Mouse (Mus musculus) heart, embryonic 10.5 days (tissue): ENCODE data around the gene Tapbp. TPM values are rescaled to one million over a fixed set of nuclear protein-coding genes. Genes with fewer than 3 reads are reported as not detected.

ENCODE experiments used
- DNase-seq: peaks from one replicate; pipeline ENCODE4 v3.0.0-alpha.2; 2017; ENCODE audit warnings: low spot score
- H3K27ac ChIP-seq: fragments of 300-500 bp; sonication (generic); 2 replicates; pipeline ENCODE4 v1.5.1; 2016; ENCODE audit warnings: mild to moderate bottlenecking
- H3K27me3 ChIP-seq: fragments of 300-500 bp; sonication (generic); 2 replicates; pipeline ENCODE4 v1.6.1; 2016; ENCODE audit warnings: mild to moderate bottlenecking; ENCODE audit not compliant: poor library complexity, insufficient read depth, severe bottlenecking
- H3K36me3 ChIP-seq: fragments of 300-500 bp; sonication (generic); 2 replicates; pipeline ENCODE4 v1.6.1; 2016; ENCODE audit warnings: mild to moderate bottlenecking, moderate library complexity
- H3K4me1 ChIP-seq: fragments of 300-500 bp; sonication (generic); 2 replicates; pipeline ENCODE4 v1.6.1; 2016; ENCODE audit warnings: mild to moderate bottlenecking
- H3K4me3 ChIP-seq: fragments of 300-500 bp; sonication (generic); 2 replicates; pipeline ENCODE4 v1.5.1; 2016; ENCODE audit warnings: mild to moderate bottlenecking, moderate library complexity
- H3K9me3 ChIP-seq: fragments of 300-500 bp; sonication (generic); 2 replicates; pipeline ENCODE4 v1.6.1; 2016; ENCODE audit warnings: mild to moderate bottlenecking, moderate library complexity
- WGBS: fragments of 180-500 bp; shearing (Covaris S2); methylation state at CpG from one replicate; pipeline ENCODE4 v1.1.7; 2016; 5-methylcytosine and 5-hydroxymethylcytosine counted together
- polyA plus RNA-seq: library from polyadenylated mRNA; unstranded; fragments of >200 nt; fragmentation: Nextera tagmentation; extraction: Ambion mirVana; gene quantifications from 2 replicates; pipeline ENCODE4 v1.2.1, GENCODE M21; 2016

Gene Tapbp
- polyA plus RNA-seq, 1 experiment from 2014 or later = 13.9 TPM

DNA sequence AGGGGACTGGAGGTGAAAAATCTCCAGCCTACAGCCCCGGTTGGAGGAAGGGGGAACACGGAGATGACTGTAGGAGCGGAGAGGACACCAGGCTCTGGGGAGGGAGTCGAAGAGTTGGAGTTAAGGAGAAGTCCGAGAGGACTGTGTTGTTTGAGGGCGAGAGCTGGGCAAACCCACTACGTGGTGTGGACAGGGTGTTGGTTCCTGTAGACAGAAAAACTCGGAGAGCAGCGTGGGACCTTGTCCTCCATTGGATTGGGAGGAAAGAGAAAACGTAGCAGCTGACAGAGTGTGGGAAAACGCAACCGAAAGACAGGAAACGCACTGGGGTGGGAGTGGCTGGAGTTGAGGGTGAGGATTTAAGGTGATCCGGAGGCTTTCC is 5.8 kb upstream of the Tapbp start:
- WGBS = under 1% methylated on average over 14 of the region's 14 CpGs
- peak overlapping the region; percentile 90 for H3K4me3 ChIP-seq
- H3K9me3 ChIP-seq = no peaks in the 10 kb centered on the region
- peaks cover 44% of the 10 kb centered on the region for H3K36me3 ChIP-seq
- H3K4me1 ChIP-seq = peaks cover 33% of the 10 kb centered on the region
- H3K27ac ChIP-seq = peak overlapping the region; percentile 91
- H3K27me3 ChIP-seq = no peaks in the 10 kb centered on the region
- DNase-seq = no peak

- H3K36me3 ChIP-seq = peaks cover 49% of the 10 kb centered on the region
- H3K27me3 ChIP-seq = no peaks in the 10 kb centered on the region
- H3K4me1 ChIP-seq = peaks cover 38% of the 10 kb centered on the region
- 53% methylated on average over 11 of the region's 11 CpGs for WGBS
- H3K4me3 ChIP-seq = peak overlapping the region; percentile 90
- DNase-seq = peak; percentile 55
- H3K9me3 ChIP-seq = no peaks in the 10 kb centered on the region
- peak overlapping the region; percentile 91 for H3K27ac ChIP-seq
Observed at GRCm38 (mm10) chr17:33910346-33911051, 5.2 kb upstream of the Tapbp start.

DNA sequence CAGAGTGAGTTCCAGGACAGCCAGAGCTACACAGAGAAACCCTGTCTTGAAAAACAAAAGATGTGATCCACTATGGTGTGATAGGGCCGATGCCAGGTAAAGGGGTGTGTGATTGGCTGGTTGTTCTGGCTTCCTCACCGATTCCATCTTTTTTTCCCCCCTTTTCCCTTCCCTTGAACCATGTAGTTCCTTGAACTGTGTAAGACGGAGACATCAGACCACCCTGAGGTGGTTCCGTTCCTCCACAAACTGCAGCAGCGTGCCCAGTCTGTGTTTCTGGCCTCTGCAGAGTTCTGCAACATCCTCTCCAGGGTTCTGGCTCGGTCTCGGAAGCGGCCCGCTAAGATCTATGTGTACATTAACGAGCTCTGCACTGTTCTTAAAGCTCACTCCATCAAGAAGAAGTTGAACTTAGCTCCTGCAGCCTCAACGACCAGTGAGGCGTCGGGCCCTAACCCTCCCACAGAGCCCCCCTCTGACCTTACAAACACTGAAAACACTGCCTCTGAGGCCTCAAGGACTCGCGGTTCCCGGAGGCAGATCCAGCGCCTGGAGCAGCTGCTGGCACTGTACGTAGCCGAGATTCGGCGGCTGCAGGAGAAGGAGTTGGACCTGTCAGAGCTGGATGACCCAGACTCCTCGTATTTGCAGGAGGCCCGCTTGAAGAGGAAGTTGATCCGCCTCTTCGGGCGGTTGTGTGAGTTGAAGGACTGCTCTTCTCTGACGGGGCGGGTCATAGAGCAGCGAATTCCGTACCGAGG is 4.5 kb upstream of the Tapbp start:
- peak; percentile 68 for DNase-seq
- no peaks in the 10 kb centered on the region for H3K9me3 ChIP-seq
- H3K4me3 ChIP-seq = no peak overlapping the region
- 91% methylated on average over 31 of the region's 31 CpGs for WGBS
- H3K27ac ChIP-seq = no peak overlapping the region
- no peaks in the 10 kb centered on the region for H3K27me3 ChIP-seq
- peaks cover 49% of the 10 kb centered on the region for H3K36me3 ChIP-seq
- peaks cover 38% of the 10 kb centered on the region for H3K4me1 ChIP-seq

GRCm38 (mm10) chr17:33911813-33912414 is 3.8 kb upstream of the Tapbp start:
- 90% methylated on average over 28 of the region's 28 CpGs for WGBS
- no peak overlapping the region for H3K27ac ChIP-seq
- H3K4me3 ChIP-seq = no peak overlapping the region
- peaks cover 42% of the 10 kb centered on the region for H3K4me1 ChIP-seq
- no peaks in the 10 kb centered on the region for H3K9me3 ChIP-seq
- peak; percentile 70 for DNase-seq
- H3K27me3 ChIP-seq = no peaks in the 10 kb centered on the region
- H3K36me3 ChIP-seq = peaks cover 49% of the 10 kb centered on the region

DNA sequence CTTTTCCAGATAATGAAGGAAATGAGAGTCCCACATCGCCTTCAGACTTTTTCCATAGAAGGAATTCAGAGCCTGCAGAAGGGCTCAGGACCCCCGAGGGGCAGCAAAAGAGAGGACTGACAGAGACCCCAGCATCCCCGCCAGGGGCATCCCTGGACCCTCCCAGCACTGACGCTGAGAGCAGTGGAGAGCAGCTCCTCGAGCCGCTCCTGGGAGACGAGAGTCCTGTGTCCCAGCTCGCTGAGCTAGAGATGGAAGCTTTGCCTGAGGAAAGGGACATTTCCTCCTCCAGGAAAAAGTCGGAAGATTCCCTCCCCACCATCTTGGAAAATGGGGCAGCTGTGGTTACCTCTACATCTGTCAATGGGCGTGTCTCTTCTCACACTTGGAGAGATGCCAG is 2.4 kb upstream of the Tapbp start:
- 91% methylated on average over 10 of the region's 10 CpGs for WGBS
- H3K27me3 ChIP-seq = no peaks in the 10 kb centered on the region
- peaks cover 63% of the 10 kb centered on the region for H3K36me3 ChIP-seq
- no peak for DNase-seq
- peaks cover 50% of the 10 kb centered on the region for H3K4me1 ChIP-seq
- no peaks in the 10 kb centered on the region for H3K9me3 ChIP-seq
- no peak overlapping the region for H3K27ac ChIP-seq
- no peak overlapping the region for H3K4me3 ChIP-seq

DNA sequence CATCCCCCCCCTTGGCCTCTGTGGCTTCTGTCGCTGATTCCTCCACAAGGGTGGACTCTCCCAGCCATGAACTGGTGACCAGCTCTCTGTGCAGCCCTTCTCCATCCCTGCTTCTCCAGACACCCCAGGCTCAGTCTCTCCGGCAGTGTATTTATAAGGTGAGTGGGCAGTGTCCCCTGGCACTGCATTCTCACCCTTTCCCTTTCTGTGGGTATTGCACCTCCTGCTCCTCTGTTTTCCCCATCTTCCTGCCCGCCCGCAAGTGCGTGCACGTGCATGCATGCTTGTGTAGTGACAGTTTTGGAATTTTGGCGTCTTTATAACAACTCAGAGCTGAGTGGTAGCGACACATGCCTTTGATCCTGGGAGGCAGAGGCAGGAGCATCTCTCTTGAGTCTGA is 1.8 kb upstream of the Tapbp start:
- Histone ChIP-seq H3K4me3 (no peak overlapping the region), H3K4me1 (peaks cover 51% of the 10 kb centered on the region), H3K9me3 (no peaks in the 10 kb centered on the region), H3K27me3 (no peaks in the 10 kb centered on the region), H3K27ac (no peak overlapping the region), H3K36me3 (peaks cover 67% of the 10 kb centered on the region)
- DNase-seq = no peak
- WGBS = 88% methylated on average over 8 of the region's 8 CpGs

GRCm38 (mm10) chr17:33914969-33915391 is 719 bp upstream of the Tapbp start:
- 73% methylated on average over 13 of the region's 13 CpGs for WGBS
- Histone ChIP-seq H3K27me3 (no peaks in the 10 kb centered on the region), H3K36me3 (peaks cover 67% of the 10 kb centered on the region), H3K4me3 (peak overlapping the region; percentile 81), H3K9me3 (no peaks in the 10 kb centered on the region), H3K27ac (peak overlapping the region; percentile 97; the same call in 1 of the 2 replicates), H3K4me1 (peaks cover 59% of the 10 kb centered on the region)
- no peak for DNase-seq

GRCm38 (mm10) chr17:33916294-33916693 is 595 bp downstream of the Tapbp start:
- 2% methylated on average over 19 of the region's 20 CpGs for WGBS
- peaks cover 56% of the 10 kb centered on the region for H3K4me1 ChIP-seq
- H3K27ac ChIP-seq = peak overlapping the region; percentile 97
- peak; percentile 89 for DNase-seq
- H3K36me3 ChIP-seq = peaks cover 56% of the 10 kb centered on the region
- peak overlapping the region; percentile 81 for H3K4me3 ChIP-seq
- H3K27me3 ChIP-seq = no peaks in the 10 kb centered on the region
- no peaks in the 10 kb centered on the region for H3K9me3 ChIP-seq

- H3K4me1 ChIP-seq = peaks cover 51% of the 10 kb centered on the region
- DNase-seq = no peak
- H3K9me3 ChIP-seq = no peaks in the 10 kb centered on the region
- H3K27ac ChIP-seq = peak overlapping the region; percentile 52; the same call in 1 of the 2 replicates
- H3K36me3 ChIP-seq = peaks cover 49% of the 10 kb centered on the region
- H3K4me3 ChIP-seq = peak overlapping the region; percentile 81
- H3K27me3 ChIP-seq = no peaks in the 10 kb centered on the region
- WGBS = 69% methylated on average over 31 of the region's 31 CpGs
Observed at GRCm38 (mm10) chr17:33916847-33917655, 1.4 kb downstream of the Tapbp start.

GRCm38 (mm10) chr17:33917656-33918292 is 2.1 kb downstream of the Tapbp start:
- peak overlapping the region; percentile 81; the same call in 1 of the 2 replicates for H3K4me3 ChIP-seq
- no peaks in the 10 kb centered on the region for H3K9me3 ChIP-seq
- WGBS = 85% methylated on average over 18 of the region's 18 CpGs

DNA sequence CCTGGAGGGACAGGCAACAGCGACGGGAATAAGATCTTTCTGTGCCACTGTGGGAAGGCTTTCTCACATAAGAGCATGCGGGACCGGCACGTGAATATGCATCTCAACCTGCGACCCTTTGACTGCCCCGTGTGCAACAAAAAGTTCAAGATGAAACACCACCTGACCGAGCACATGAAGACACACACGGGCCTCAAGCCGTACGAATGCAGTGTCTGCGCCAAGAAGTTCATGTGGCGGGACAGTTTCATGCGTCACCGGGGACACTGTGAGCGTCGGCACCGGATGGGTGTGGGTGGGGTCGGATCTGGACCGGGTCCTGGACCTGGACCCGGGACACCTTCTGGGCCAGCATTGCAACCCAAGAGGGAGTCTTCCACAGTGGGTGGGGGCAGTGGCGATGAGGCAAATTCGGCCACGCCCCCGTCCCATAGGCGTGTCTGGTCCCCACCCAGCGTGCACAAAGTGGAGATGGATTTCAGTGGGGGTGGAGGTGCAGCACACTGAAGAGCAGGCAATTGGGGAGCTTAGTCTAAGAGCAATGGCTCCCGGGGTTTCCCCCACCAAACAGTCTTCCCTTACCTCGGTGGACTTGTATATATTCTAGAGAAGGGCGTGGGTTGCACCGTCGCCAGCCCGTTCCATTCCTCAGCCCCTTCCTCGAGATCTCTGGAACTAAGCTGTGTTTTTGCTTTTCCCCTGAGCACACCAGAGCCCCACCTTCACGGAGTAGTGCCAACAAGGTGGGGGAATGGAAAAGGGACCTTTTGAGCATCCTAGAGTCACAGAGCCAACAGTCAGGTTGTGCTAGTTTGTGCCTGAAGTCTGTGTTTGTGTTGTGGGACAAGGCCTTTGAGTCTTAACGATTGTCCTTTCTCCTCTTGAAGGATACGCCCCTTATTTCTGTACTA is 2.8 kb downstream of the Tapbp start:
- peak overlapping the region; percentile 83; the same call in 1 of the 2 replicates for H3K27ac ChIP-seq
- peak overlapping the region; percentile 82 for H3K4me3 ChIP-seq
- peaks cover 47% of the 10 kb centered on the region for H3K4me1 ChIP-seq
- no peaks in the 10 kb centered on the region for H3K27me3 ChIP-seq
- 52% methylated on average over 37 of the region's 37 CpGs for WGBS
- H3K36me3 ChIP-seq = peaks cover 35% of the 10 kb centered on the region
- no peaks in the 10 kb centered on the region for H3K9me3 ChIP-seq
- DNase-seq = no peak

More at GRCm38 (mm10) chr17:33917656-33918292, 2.1 kb downstream of the Tapbp start:
- Histone ChIP-seq H3K36me3 (peaks cover 42% of the 10 kb centered on the region), H3K4me1 (peaks cover 47% of the 10 kb centered on the region), H3K27ac (peak overlapping the region; percentile 52), H3K27me3 (no peaks in the 10 kb centered on the region)
- no peak for DNase-seq
